Mouse (Mus musculus) E14TG2a.4 (cell line): ENCODE results near the gene Gm4553.

Experiments used
- CTCF ChIP-seq: conservative IDR thresholded peaks from 2 replicates; pipeline ENCODE4 v1.5.1; 2014; ENCODE audit warnings: low read length
- NANOG ChIP-seq: IDR thresholded peaks from 2 replicates; pipeline ENCODE4 v1.6.1; 2014; ENCODE audit warnings: borderline replicate concordance, low read length, mixed read lengths
- POU5F1 ChIP-seq: IDR thresholded peaks from 2 replicates; pipeline ENCODE4 v1.6.1; 2014; ENCODE audit warnings: low read length, borderline replicate concordance

DNA sequence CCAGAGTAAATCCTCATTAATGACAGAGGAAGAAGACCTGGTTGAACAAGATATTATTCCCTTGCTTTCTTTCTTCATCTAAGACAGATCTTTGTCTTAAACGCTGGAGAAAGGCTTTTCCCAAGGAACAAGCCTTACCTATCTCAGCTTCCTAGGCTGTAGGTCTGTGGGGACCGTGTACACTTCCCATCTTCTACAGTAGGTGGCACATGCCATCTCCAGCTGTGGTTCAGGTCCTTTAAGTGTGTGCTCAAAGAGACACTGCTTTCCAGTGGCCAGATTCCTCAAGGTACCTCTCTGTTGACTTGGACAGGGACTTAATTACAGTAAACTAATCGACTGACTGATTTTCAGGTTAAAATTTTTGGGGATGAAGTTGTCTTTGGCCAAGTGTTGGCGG, 36.7 kb downstream of the Gm4553 start:
- no peak for TF ChIP-seq CTCF
- no peak for TF ChIP-seq POU5F1
- TF ChIP-seq NANOG, result no peak
